Mouse (Mus musculus): ENCODE data around the gene Sel1l3. TPM values are rescaled to one million over a fixed set of nuclear protein-coding genes. Genes with fewer than 3 reads are reported as not detected.

The Sel1l3 gene
- polyA plus RNA-seq, 1 experiment: 0.02 TPM

- Histone ChIP-seq H3K27me3 (ENCODE audit: control insufficient read depth, insufficient read depth, insufficient read length) (peaks cover 59% of the 10 kb centered on the region), H3K36me3 (ENCODE audit: control insufficient read depth, insufficient read depth) (no peaks in the 10 kb centered on the region), H3K79me2 (ENCODE audit: control insufficient read depth, insufficient read depth) (no peaks in the 10 kb centered on the region), H3K4me2 (ENCODE audit: low read depth) (no peak overlapping the region), H3K4me3 (no peak overlapping the region), H3ac (ENCODE audit: control insufficient read depth, insufficient read length) (no peak overlapping the region)
- TF ChIP-seq TCF12 (IDR thresholded peaks at IDR 0.05; ENCODE audit: insufficient read depth, poor library complexity, severe bottlenecking) (no peak), E2F4 (IDR thresholded peaks at IDR 0.05; ENCODE audit: insufficient read depth) (no peak), MYOD1 (IDR thresholded peaks at IDR 0.05; ENCODE audit: control insufficient read depth in 1 of 3, insufficient read length in 2 of 3, low read depth in 2 of 3) (no peak), MAX (IDR thresholded peaks at IDR 0.05; ENCODE audit: low read depth) (no peak), POLR2A (IDR thresholded peaks at IDR 0.05; ENCODE audit: insufficient read length, low read depth) (no peak), SRF (IDR thresholded peaks at IDR 0.05; ENCODE audit: control insufficient read depth, insufficient read length, low read depth) (no peak), REST (IDR thresholded peaks at IDR 0.05; ENCODE audit: insufficient read depth, insufficient read length) (no peak), CEBPB (IDR thresholded peaks at IDR 0.05; ENCODE audit: insufficient read depth, poor library complexity, severe bottlenecking) (no peak), USF1 (IDR thresholded peaks at IDR 0.05; ENCODE audit: low read depth) (no peak), POLR2AphosphoS2 (IDR thresholded peaks at IDR 0.05; ENCODE audit: insufficient read length, low read depth) (no peak), TCF3 (IDR thresholded peaks at IDR 0.05; ENCODE audit: insufficient read length, low read depth) (no peak), MYOG (IDR thresholded peaks at IDR 0.05; ENCODE audit: control insufficient read depth in 1 of 3, insufficient read depth in 1 of 3, insufficient read length in 2 of 3, low read depth in 2 of 3) (no peak)
Measured at GRCm38 (mm10) chr5:53214801-53215200, 1.1 kb upstream of the Sel1l3 start.

GRCm38 (mm10) chr5:53214362-53214761 lies 635 bp upstream of the Sel1l3 start:
- TF ChIP-seq MAX (IDR thresholded peaks at IDR 0.05; ENCODE audit: low read depth) (no peak), CEBPB (IDR thresholded peaks at IDR 0.05; ENCODE audit: insufficient read depth, poor library complexity, severe bottlenecking) (no peak), E2F4 (IDR thresholded peaks at IDR 0.05; ENCODE audit: insufficient read depth) (no peak), TCF3 (IDR thresholded peaks at IDR 0.05; ENCODE audit: insufficient read length, low read depth) (no peak), MYOG (IDR thresholded peaks at IDR 0.05; ENCODE audit: control insufficient read depth in 1 of 3, insufficient read depth in 1 of 3, insufficient read length in 2 of 3, low read depth in 2 of 3) (no peak), MYOD1 (IDR thresholded peaks at IDR 0.05; ENCODE audit: control insufficient read depth in 1 of 3, insufficient read length in 2 of 3, low read depth in 2 of 3) (no peak), POLR2A (IDR thresholded peaks at IDR 0.05; ENCODE audit: insufficient read length, low read depth) (no peak)
- H3K4me3 ChIP-seq: no peak overlapping the region
- H3ac ChIP-seq (ENCODE audit: control insufficient read depth, insufficient read length): no peak overlapping the region
- no peaks in the 10 kb centered on the region for H3K36me3 ChIP-seq (ENCODE audit: control insufficient read depth, insufficient read depth)
- H3K27me3 ChIP-seq (ENCODE audit: control insufficient read depth, insufficient read depth, insufficient read length): peaks cover 60% of the 10 kb centered on the region
- no peaks in the 10 kb centered on the region for H3K79me2 ChIP-seq (ENCODE audit: control insufficient read depth, insufficient read depth)
- H3K4me2 ChIP-seq (ENCODE audit: low read depth): no peak overlapping the region

- Histone ChIP-seq H3ac (ENCODE audit: control insufficient read depth, insufficient read length) (no peak overlapping the region), H3K4me3 (no peak overlapping the region), H3K79me2 (ENCODE audit: control insufficient read depth, insufficient read depth) (no peaks in the 10 kb centered on the region), H3K4me2 (ENCODE audit: low read depth) (no peak overlapping the region), H3K36me3 (ENCODE audit: control insufficient read depth, insufficient read depth) (no peaks in the 10 kb centered on the region), H3K27me3 (ENCODE audit: control insufficient read depth, insufficient read depth, insufficient read length) (peaks cover 64% of the 10 kb centered on the region)
- no peak for TF ChIP-seq REST (IDR thresholded peaks at IDR 0.05; ENCODE audit: insufficient read depth, insufficient read length)
- no peak for TF ChIP-seq USF1 (IDR thresholded peaks at IDR 0.05; ENCODE audit: low read depth)
Measured at GRCm38 (mm10) chr5:53212782-53213710, 681 bp downstream of the Sel1l3 start.

- Histone ChIP-seq H3ac (ENCODE audit: control insufficient read depth, insufficient read length) (no peak overlapping the region), H3K79me2 (ENCODE audit: control insufficient read depth, insufficient read depth) (no peaks in the 10 kb centered on the region), H3K27me3 (ENCODE audit: control insufficient read depth, insufficient read depth, insufficient read length) (peaks cover 59% of the 10 kb centered on the region), H3K4me2 (ENCODE audit: low read depth) (no peak overlapping the region), H3K36me3 (ENCODE audit: control insufficient read depth, insufficient read depth) (no peaks in the 10 kb centered on the region), H3K4me3 (no peak overlapping the region)
- TF ChIP-seq MYOD1 (IDR thresholded peaks at IDR 0.05; ENCODE audit: control insufficient read depth in 1 of 3, insufficient read length in 2 of 3, low read depth in 2 of 3) (no peak), TCF3 (IDR thresholded peaks at IDR 0.05; ENCODE audit: insufficient read length, low read depth) (no peak), SRF (IDR thresholded peaks at IDR 0.05; ENCODE audit: control insufficient read depth, insufficient read length, low read depth) (no peak), POLR2AphosphoS2 (IDR thresholded peaks at IDR 0.05; ENCODE audit: insufficient read length, low read depth) (no peak), TCF12 (IDR thresholded peaks at IDR 0.05; ENCODE audit: insufficient read depth, poor library complexity, severe bottlenecking) (no peak), CEBPB (IDR thresholded peaks at IDR 0.05; ENCODE audit: insufficient read depth, poor library complexity, severe bottlenecking) (no peak), E2F4 (IDR thresholded peaks at IDR 0.05; ENCODE audit: insufficient read depth) (no peak), REST (IDR thresholded peaks at IDR 0.05; ENCODE audit: insufficient read depth, insufficient read length) (no peak), MYOG (IDR thresholded peaks at IDR 0.05; ENCODE audit: control insufficient read depth in 1 of 3, insufficient read depth in 1 of 3, insufficient read length in 2 of 3, low read depth in 2 of 3) (no peak), USF1 (IDR thresholded peaks at IDR 0.05; ENCODE audit: low read depth) (no peak), MAX (IDR thresholded peaks at IDR 0.05; ENCODE audit: low read depth) (no peak), POLR2A (IDR thresholded peaks at IDR 0.05; ENCODE audit: insufficient read length, low read depth) (no peak)
Measured at GRCm38 (mm10) chr5:53212087-53212781, 1.5 kb downstream of the Sel1l3 start.

Measured in myocyte (in vitro differentiated cells).